ENCODE assay signal across 7 mouse cellular contexts in genomic region chr1:191906571-191907430, GRCm38 (mm10). TPM values are rescaled to one million over a fixed set of nuclear protein-coding genes. Genes with fewer than 3 reads are reported as not detected.
A peak's percentile ranks its signal among the peaks of the same experiment; 100 is the strongest.
DNase-seq lines count a peak whose midpoint lies in the region; ATAC-seq lines count a peak whose summit lies in the region.

Slc30a1 (plus strand) TSS chr1:191906767.

- intact Hi-C loops in gastrocnemius, postnatal 36 days (cut with DNase I) = loop anchor here (2.0 to 5.0 kb wide), 4 partner anchors 56 to 186 kb away; partner anchors contain the start of genes Nek2 and Traf5
- intact Hi-C loops in left cerebral cortex, postnatal 36 days (cut with DNase I) = loop anchor here (2.0 to 5.0 kb wide), 2 partner anchors 72 to 330 kb away; partner anchors contain the start of genes Dtl and Ints7

- peak within 1 kb of the TSS; percentile 96 for H3K27ac ChIP-seq in intestine, embryonic 16.5 days (ENCODE audit: low read length)
- peak within 1 kb of the TSS; percentile 67 for H3K27ac ChIP-seq in midbrain, embryonic 11.5 days (ENCODE audit: low read depth, low read length)

- 0 out of 2 replicates have a peak, but pooled peaks cover 7% of the 10 kb centered on the region for H3K36me3 ChIP-seq in intestine, embryonic 16.5 days (ENCODE audit: control insufficient read depth, insufficient read depth, low read length)
- H3K36me3 ChIP-seq in midbrain, embryonic 11.5 days (ENCODE audit: control insufficient read depth, insufficient read depth, low read length) = peaks cover 3% of the 10 kb centered on the region; the same call in 1 of the 2 replicates

- peak within 1 kb of the TSS; percentile 94 for H3K4me3 ChIP-seq in intestine, embryonic 16.5 days (ENCODE audit: low read length)
- H3K4me3 ChIP-seq in midbrain, embryonic 11.5 days (ENCODE audit: low read depth, low read length) = peak within 1 kb of the TSS; percentile 80

- H3K9ac ChIP-seq in intestine, embryonic 16.5 days (ENCODE audit: low read depth, low read length) = peak within 1 kb of the TSS; percentile 93
- H3K9ac ChIP-seq in midbrain, embryonic 11.5 days (ENCODE audit: low read length) = peak within 1 kb of the TSS; percentile 76

- under 1% methylated on average over 98 of the region's 104 CpGs for WGBS in intestine, embryonic 16.5 days
- under 1% methylated on average over 79 of the region's 104 CpGs for WGBS in midbrain, embryonic 11.5 days

- no peaks in the 10 kb centered on the region for H3K9me3 ChIP-seq in intestine, embryonic 16.5 days (ENCODE audit: control insufficient read depth, low read length)
- H3K9me3 ChIP-seq in midbrain, embryonic 11.5 days (ENCODE audit: control insufficient read depth, low read length) = no peaks in the 10 kb centered on the region

- peaks cover 33% of the 10 kb centered on the region for H3K4me1 ChIP-seq in intestine, embryonic 16.5 days (ENCODE audit: control insufficient read depth, insufficient read depth, low read length)
- peaks cover 16% of the 10 kb centered on the region for H3K4me1 ChIP-seq in midbrain, embryonic 11.5 days (ENCODE audit: control insufficient read depth, insufficient read depth, low read length)

- peak; percentile 97 to 98 for DNase-seq in adrenal gland, adult 18-20 months (ENCODE audit: low spot score in 2 of 2)
- peak; percentile 97 for DNase-seq in embryo, embryonic 11 days
- peak; percentile 98 to 99 for DNase-seq in gastrocnemius, postnatal 36 days
- peak; percentile 98 to 99 for DNase-seq in left cerebral cortex, postnatal 36 days (ENCODE audit: low spot score in 2 of 2)
- peak; percentile 99 for DNase-seq in midbrain, embryonic 11.5 days (ENCODE audit: low spot score, missing footprints)
- DNase-seq in skeletal muscle tissue, adult 2 months (ENCODE audit: low read depth, low spot score) = peak; percentile 95

- H3K27me3 ChIP-seq in intestine, embryonic 16.5 days (replicated peaks; ENCODE audit: control insufficient read depth, insufficient read depth, low read length) = no peaks in the 10 kb centered on the region
- no peaks in the 10 kb centered on the region for H3K27me3 ChIP-seq in midbrain, embryonic 11.5 days (ENCODE audit: control insufficient read depth, insufficient read depth, low read length)

- ATAC-seq in intestine, embryonic 16.5 days = peak; percentile 98
- peak; percentile 98 for ATAC-seq in midbrain, embryonic 11.5 days (ENCODE audit: low FRiP score)

- H3K4me2 ChIP-seq in intestine, embryonic 16.5 days (ENCODE audit: low read depth, low read length) = peak within 1 kb of the TSS; percentile 88
- peak within 1 kb of the TSS; percentile 92 for H3K4me2 ChIP-seq in midbrain, embryonic 11.5 days

RNA-seq across cellular contexts. Expression of gene Slc30a1, which starts in this region (rescaled TPM):
- total RNA-seq in adrenal gland, adult 18-20 months (2021) = 10 to 100 TPM; 15.9 to 19.1 TPM
- total RNA-seq in gastrocnemius, postnatal 36 days (2021) = 1 to 10 TPM; 5.6 to 7.7 TPM
- polyA plus RNA-seq in intestine, embryonic 16.5 days (2015; fragmentation: Nextera tagmentation; extraction: Ambion mirVana) = 1.8 TPM in 2 replicates
- total RNA-seq in left cerebral cortex, postnatal 36 days (2021) = 10 to 100 TPM; 34.3 to 40.5 TPM
- polyA plus RNA-seq in midbrain, embryonic 11.5 days (2014; fragmentation: Nextera tagmentation; extraction: Ambion mirVana) = 2.4 and 2.6 TPM in 2 replicates

Comparison
In these comparisons a context has a peak if more than half of its experiments do, and no peak if none do; other contexts are left out.
1. Peak in every context shown above with its lines: DNase-seq, ATAC-seq, H3K4me3 ChIP-seq and H3K27ac ChIP-seq.